Mouse (Mus musculus): ENCODE results near the gene Pnpla1. TPM values are rescaled to one million over a fixed set of nuclear protein-coding genes. Genes with fewer than 3 reads are reported as not detected.
A peak's percentile ranks its signal among the peaks of the same experiment; 100 is the strongest.

Gene Pnpla1
- polyA plus RNA-seq, 1 experiment from 2014 or later, result 0.04 TPM

- H3K9me3 ChIP-seq, result no peaks in the 10 kb centered on the region
- H3K36me3 ChIP-seq, result no peaks in the 10 kb centered on the region
- H3K27me3 ChIP-seq, result peaks cover 7% of the 10 kb centered on the region; the same call in 1 of the 2 replicates
- H3K4me3 ChIP-seq, result no peak overlapping the region
- H3K4me2 ChIP-seq, result no peak overlapping the region
- no peak overlapping the region for H3K27ac ChIP-seq (replicated peaks)
- no peak overlapping the region for H3K9ac ChIP-seq
- peaks cover 6% of the 10 kb centered on the region; the same call in 1 of the 2 replicates for H3K4me1 ChIP-seq (replicated peaks)
- no peak for ATAC-seq (ENCODE audit: low FRiP score, low read depth)
- 78% methylated on average over 5 of the region's 5 CpGs for WGBS
Observed at GRCm38 (mm10) chr17:28913200-28913599, 55.0 kb downstream of the Pnpla1 start.

- no peak overlapping the region for H3K4me2 ChIP-seq
- no peak overlapping the region for H3K4me3 ChIP-seq
- no peak overlapping the region for H3K27ac ChIP-seq (replicated peaks)
- peaks cover 6% of the 10 kb centered on the region; the same call in 1 of the 2 replicates for H3K4me1 ChIP-seq (replicated peaks)
- no peak overlapping the region for H3K9ac ChIP-seq
- ATAC-seq (ENCODE audit: low FRiP score, low read depth), result no peak
- H3K9me3 ChIP-seq, result no peaks in the 10 kb centered on the region
- WGBS, result 83% methylated on average over 6 of the region's 6 CpGs
- peaks cover 7% of the 10 kb centered on the region; the same call in 1 of the 2 replicates for H3K27me3 ChIP-seq
- H3K36me3 ChIP-seq, result no peaks in the 10 kb centered on the region
Observed at GRCm38 (mm10) chr17:28913940-28914339, 55.7 kb downstream of the Pnpla1 start.

GRCm38 (mm10) chr17:28915060-28915628, 56.9 kb downstream of the Pnpla1 start, which contains the start of gene 4930539E08Rik:
Gene 4930539E08Rik, minus strand, starts transcription at chr17:28915324.
- no peaks in the 10 kb centered on the region for H3K36me3 ChIP-seq
- no peak for ATAC-seq (ENCODE audit: low FRiP score, low read depth)
- H3K9ac ChIP-seq, result no peak within 1 kb of the TSS
- WGBS, result 61% methylated on average over 12 of the region's 12 CpGs
- no peak within 1 kb of the TSS for H3K4me3 ChIP-seq
- H3K4me2 ChIP-seq, result no peak within 1 kb of the TSS
- H3K27ac ChIP-seq (replicated peaks), result no peak within 1 kb of the TSS
- H3K4me1 ChIP-seq (replicated peaks), result no peaks in the 10 kb centered on the region
- no peaks in the 10 kb centered on the region for H3K9me3 ChIP-seq
- no peaks in the 10 kb centered on the region for H3K27me3 ChIP-seq

- Histone ChIP-seq H3K4me1 (replicated peaks) (no peaks in the 10 kb centered on the region), H3K4me3 (no peak overlapping the region), H3K36me3 (no peaks in the 10 kb centered on the region), H3K27me3 (no peaks in the 10 kb centered on the region), H3K4me2 (no peak overlapping the region), H3K27ac (replicated peaks) (no peak overlapping the region), H3K9ac (no peak overlapping the region), H3K9me3 (no peaks in the 10 kb centered on the region)
- WGBS, result 100% methylated on average over 1 of the region's 1 CpGs
- ATAC-seq (ENCODE audit: low FRiP score, low read depth), result no peak
Observed at GRCm38 (mm10) chr17:28916520-28916919, 58.3 kb downstream of the Pnpla1 start.

GRCm38 (mm10) chr17:28921086-28921485, 62.9 kb downstream of the Pnpla1 start:
- no peaks in the 10 kb centered on the region for H3K9me3 ChIP-seq
- no peak for ATAC-seq (ENCODE audit: low FRiP score, low read depth)
- H3K36me3 ChIP-seq, result no peaks in the 10 kb centered on the region
- no peak overlapping the region for H3K4me2 ChIP-seq
- WGBS, result 72% methylated on average over 8 of the region's 8 CpGs
- H3K27ac ChIP-seq (replicated peaks), result no peak overlapping the region
- no peak overlapping the region for H3K4me3 ChIP-seq
- H3K9ac ChIP-seq, result no peak overlapping the region
- H3K27me3 ChIP-seq, result no peaks in the 10 kb centered on the region
- H3K4me1 ChIP-seq (replicated peaks), result no peaks in the 10 kb centered on the region

- Histone ChIP-seq H3K27ac (replicated peaks) (no peak overlapping the region), H3K4me2 (no peak overlapping the region), H3K9ac (no peak overlapping the region), H3K36me3 (no peaks in the 10 kb centered on the region), H3K4me1 (replicated peaks) (no peaks in the 10 kb centered on the region), H3K4me3 (no peak overlapping the region), H3K27me3 (no peaks in the 10 kb centered on the region), H3K9me3 (no peaks in the 10 kb centered on the region)
- 77% methylated on average over 6 of the region's 6 CpGs for WGBS
- no peak for ATAC-seq (ENCODE audit: low FRiP score, low read depth)
Observed at GRCm38 (mm10) chr17:28922096-28922495, 63.9 kb downstream of the Pnpla1 start.

GRCm38 (mm10) chr17:28924957-28925595, 66.9 kb downstream of the Pnpla1 start:
- 82% methylated on average over 8 of the region's 8 CpGs for WGBS
- Histone ChIP-seq H3K36me3 (no peaks in the 10 kb centered on the region), H3K4me1 (replicated peaks) (peaks cover under 1% of the 10 kb centered on the region), H3K4me3 (no peak overlapping the region), H3K27ac (replicated peaks) (no peak overlapping the region), H3K27me3 (no peaks in the 10 kb centered on the region), H3K9me3 (no peaks in the 10 kb centered on the region), H3K9ac (no peak overlapping the region), H3K4me2 (no peak overlapping the region)
- ATAC-seq (ENCODE audit: low FRiP score, low read depth), result no peak

GRCm38 (mm10) chr17:28926380-28926779, 68.2 kb downstream of the Pnpla1 start:
- H3K27me3 ChIP-seq, result no peaks in the 10 kb centered on the region
- no peaks in the 10 kb centered on the region for H3K36me3 ChIP-seq
- peaks cover 9% of the 10 kb centered on the region for H3K4me1 ChIP-seq (replicated peaks)
- WGBS, result 13% methylated on average over 13 of the region's 13 CpGs
- no peaks in the 10 kb centered on the region for H3K9me3 ChIP-seq
- no peak overlapping the region for H3K4me3 ChIP-seq
- H3K9ac ChIP-seq, result no peak overlapping the region
- no peak overlapping the region for H3K27ac ChIP-seq (replicated peaks)
- no peak for ATAC-seq (ENCODE audit: low FRiP score, low read depth)
- H3K4me2 ChIP-seq, result no peak overlapping the region

- 51% methylated on average over 15 of the region's 15 CpGs for WGBS
- H3K27ac ChIP-seq (replicated peaks), result no peak overlapping the region
- H3K4me1 ChIP-seq (replicated peaks), result peaks cover 9% of the 10 kb centered on the region
- H3K4me2 ChIP-seq, result no peak overlapping the region
- H3K36me3 ChIP-seq, result no peaks in the 10 kb centered on the region
- peak; percentile 35; the same call in 1 of the 2 replicates for ATAC-seq (ENCODE audit: low FRiP score, low read depth)
- H3K27me3 ChIP-seq, result no peaks in the 10 kb centered on the region
- no peaks in the 10 kb centered on the region for H3K9me3 ChIP-seq
- no peak overlapping the region for H3K9ac ChIP-seq
- H3K4me3 ChIP-seq, result no peak overlapping the region
Observed at GRCm38 (mm10) chr17:28926866-28927635, 68.8 kb downstream of the Pnpla1 start.

GRCm38 (mm10) chr17:28928004-28928403, 69.8 kb downstream of the Pnpla1 start:
- Histone ChIP-seq H3K4me3 (no peak overlapping the region), H3K27me3 (no peaks in the 10 kb centered on the region), H3K9ac (no peak overlapping the region), H3K9me3 (no peaks in the 10 kb centered on the region), H3K27ac (replicated peaks) (no peak overlapping the region), H3K36me3 (no peaks in the 10 kb centered on the region), H3K4me2 (no peak overlapping the region), H3K4me1 (replicated peaks) (peaks cover 9% of the 10 kb centered on the region)
- 80% methylated on average over 9 of the region's 9 CpGs for WGBS
- ATAC-seq (ENCODE audit: low FRiP score, low read depth), result no peak

GRCm38 (mm10) chr17:28929369-28929768, 71.2 kb downstream of the Pnpla1 start:
- H3K9ac ChIP-seq, result no peak overlapping the region
- H3K27me3 ChIP-seq, result no peaks in the 10 kb centered on the region
- no peak for ATAC-seq (ENCODE audit: low FRiP score, low read depth)
- H3K4me3 ChIP-seq, result no peak overlapping the region
- 94% methylated on average over 4 of the region's 4 CpGs for WGBS
- H3K4me1 ChIP-seq (replicated peaks), result peaks cover 9% of the 10 kb centered on the region
- no peaks in the 10 kb centered on the region for H3K9me3 ChIP-seq
- H3K27ac ChIP-seq (replicated peaks), result no peak overlapping the region
- H3K4me2 ChIP-seq, result no peak overlapping the region
- H3K36me3 ChIP-seq, result no peaks in the 10 kb centered on the region

- 14% methylated on average over 14 of the region's 14 CpGs for WGBS
- H3K4me1 ChIP-seq (replicated peaks), result peaks cover 9% of the 10 kb centered on the region
- H3K27me3 ChIP-seq, result no peaks in the 10 kb centered on the region
- ATAC-seq (ENCODE audit: low FRiP score, low read depth), result peak; percentile 54
- H3K27ac ChIP-seq (replicated peaks), result peak overlapping the region; percentile 21
- no peak overlapping the region for H3K4me3 ChIP-seq
- H3K4me2 ChIP-seq, result peak overlapping the region; percentile 35
- no peak overlapping the region for H3K9ac ChIP-seq
- no peaks in the 10 kb centered on the region for H3K36me3 ChIP-seq
- no peaks in the 10 kb centered on the region for H3K9me3 ChIP-seq
Observed at GRCm38 (mm10) chr17:28930392-28931074, 72.3 kb downstream of the Pnpla1 start.
